Mouse (Mus musculus): ENCODE data around the gene Ak2. TPM values are rescaled to one million over a fixed set of nuclear protein-coding genes. Genes with fewer than 3 reads are reported as not detected.
A peak's percentile ranks its signal among the peaks of the same experiment; 100 is the strongest.

The Ak2 gene
- 102 and 108 TPM in 2 replicates for polyA plus RNA-seq (2015; fragmentation: Nextera tagmentation; extraction: Ambion mirVana)

- ATAC-seq, result no peak
- H3K9me3 ChIP-seq, result no peaks in the 10 kb centered on the region
- H3K36me3 ChIP-seq, result 0 out of 2 replicates have a peak, but pooled peaks cover 3% of the 10 kb centered on the region
- H3K4me2 ChIP-seq (replicated peaks), result 0 out of 2 replicates have a peak within 1 kb of the TSS, but pooled peaks have one; percentile 9
- 93% methylated on average over 9 of the region's 9 CpGs for WGBS
- H3K27me3 ChIP-seq, result 0 out of 2 replicates have a peak, but pooled peaks cover 7% of the 10 kb centered on the region
- peaks cover 17% of the 10 kb centered on the region for H3K4me1 ChIP-seq (replicated peaks)
- no peak within 1 kb of the TSS for H3K4me3 ChIP-seq (replicated peaks)
- no peak within 1 kb of the TSS for H3K27ac ChIP-seq
- H3K9ac ChIP-seq (replicated peaks), result no peak within 1 kb of the TSS
These were observed at the start of gene Ak2 for GRCm38 (mm10) chr4:128991500-128992008. Ak2 (plus strand) TSS chr4:128991958.

DNA sequence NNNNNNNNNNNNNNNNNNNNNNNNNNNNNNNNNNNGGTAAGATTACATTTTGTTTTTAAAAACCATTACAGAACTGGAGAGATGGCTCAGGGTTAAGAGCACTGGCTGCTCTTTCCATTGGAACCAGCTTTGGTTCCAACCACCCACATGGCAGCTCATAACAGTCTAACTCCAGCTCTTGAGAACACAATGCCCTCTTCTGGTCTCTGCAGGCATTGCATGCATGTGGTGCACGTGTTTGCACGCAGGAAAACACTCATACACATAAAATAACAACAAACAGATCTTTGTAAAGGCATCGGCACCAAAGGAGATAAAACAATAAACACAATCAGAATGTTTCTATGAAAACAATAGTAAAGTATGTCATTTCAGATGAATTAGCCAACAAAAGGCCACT is 49.4 kb upstream of the Ak2 start:
- 56% methylated on average over 3 of the region's 3 CpGs for WGBS
- Histone ChIP-seq H3K4me2 (replicated peaks) (no peak overlapping the region), H3K9ac (replicated peaks) (no peak overlapping the region), H3K4me1 (replicated peaks) (peaks cover 5% of the 10 kb centered on the region; the same call in 1 of the 2 replicates), H3K36me3 (no peaks in the 10 kb centered on the region), H3K4me3 (replicated peaks) (no peak overlapping the region), H3K27me3 (no peaks in the 10 kb centered on the region), H3K27ac (no peak overlapping the region), H3K9me3 (no peaks in the 10 kb centered on the region)
- ATAC-seq, result no peak

- H3K27ac ChIP-seq, result no peak overlapping the region
- no peak overlapping the region for H3K4me3 ChIP-seq (replicated peaks)
- H3K9ac ChIP-seq (replicated peaks), result no peak overlapping the region
- H3K4me2 ChIP-seq (replicated peaks), result no peak overlapping the region
- H3K27me3 ChIP-seq, result no peaks in the 10 kb centered on the region
- no peak for ATAC-seq
- no peaks in the 10 kb centered on the region for H3K9me3 ChIP-seq
- WGBS, result 74% methylated on average over 9 of the region's 9 CpGs
- H3K36me3 ChIP-seq, result no peaks in the 10 kb centered on the region
- H3K4me1 ChIP-seq (replicated peaks), result peaks cover 8% of the 10 kb centered on the region; the same call in 1 of the 2 replicates
These were observed 45.0 kb upstream of the Ak2 start for GRCm38 (mm10) chr4:128946736-128947135.

DNA sequence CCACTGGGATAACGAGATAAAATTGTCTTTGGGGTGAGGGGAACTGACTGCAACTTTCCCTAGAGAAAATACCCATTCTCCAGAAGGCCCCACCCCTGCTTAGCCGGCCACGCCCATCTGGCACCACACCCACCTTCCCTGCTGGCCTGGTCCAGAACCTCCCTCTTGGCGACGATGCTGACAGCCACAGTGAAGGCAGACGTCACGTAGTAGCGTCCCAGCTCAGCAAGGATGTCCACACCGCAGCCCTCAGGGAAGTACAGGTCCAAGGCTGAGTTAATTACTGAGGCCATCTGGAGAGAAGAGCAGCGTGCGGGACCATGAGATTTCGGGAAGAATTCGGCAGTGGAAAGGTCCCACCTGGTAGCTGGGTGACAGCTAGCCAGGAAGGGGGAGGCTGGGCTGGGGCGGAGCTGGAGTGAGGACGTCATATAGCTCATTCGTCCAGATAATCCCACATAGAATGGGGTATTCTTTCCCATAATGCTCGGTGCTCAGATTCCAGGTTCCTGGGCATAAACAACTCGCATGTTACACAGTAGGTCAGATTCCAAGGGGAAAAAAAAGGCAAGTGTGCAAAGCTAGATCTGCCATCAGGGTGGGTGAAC is 44.3 kb upstream of the Ak2 start:
- no peak overlapping the region for H3K27ac ChIP-seq
- WGBS, result 16% methylated on average over 18 of the region's 18 CpGs

GRCm38 (mm10) chr4:128948137-128948674 is 43.6 kb upstream of the Ak2 start:
- 30% methylated on average over 6 of the region's 6 CpGs for WGBS
- H3K9me3 ChIP-seq, result no peaks in the 10 kb centered on the region

More for the DNA sequence above, 44.3 kb upstream of the Ak2 start:
- H3K36me3 ChIP-seq, result no peaks in the 10 kb centered on the region
- H3K9ac ChIP-seq (replicated peaks), result no peak overlapping the region
- no peaks in the 10 kb centered on the region for H3K9me3 ChIP-seq
- H3K4me1 ChIP-seq (replicated peaks), result peaks cover 8% of the 10 kb centered on the region; the same call in 1 of the 2 replicates
- H3K4me3 ChIP-seq (replicated peaks), result no peak overlapping the region
- H3K4me2 ChIP-seq (replicated peaks), result 0 out of 2 replicates have a peak overlapping the region, but pooled peaks have one; percentile 5
- no peaks in the 10 kb centered on the region for H3K27me3 ChIP-seq
- ATAC-seq, result peak; percentile 56; the same call in 1 of the 2 replicates

GRCm38 (mm10) chr4:128949470-128950005 is 42.2 kb upstream of the Ak2 start:
- Histone ChIP-seq H3K4me2 (replicated peaks) (no peak overlapping the region), H3K27me3 (no peaks in the 10 kb centered on the region), H3K9me3 (no peaks in the 10 kb centered on the region), H3K4me1 (replicated peaks) (peaks cover 12% of the 10 kb centered on the region; the same call in 1 of the 2 replicates), H3K36me3 (no peaks in the 10 kb centered on the region), H3K9ac (replicated peaks) (no peak overlapping the region), H3K4me3 (replicated peaks) (no peak overlapping the region), H3K27ac (no peak overlapping the region)
- 55% methylated on average over 15 of the region's 15 CpGs for WGBS
- no peak for ATAC-seq

More at GRCm38 (mm10) chr4:128948137-128948674, 43.6 kb upstream of the Ak2 start:
- Histone ChIP-seq H3K27me3 (no peaks in the 10 kb centered on the region), H3K4me2 (replicated peaks) (no peak overlapping the region), H3K4me1 (replicated peaks) (peaks cover 8% of the 10 kb centered on the region; the same call in 1 of the 2 replicates), H3K9ac (replicated peaks) (no peak overlapping the region), H3K4me3 (replicated peaks) (no peak overlapping the region), H3K36me3 (no peaks in the 10 kb centered on the region), H3K27ac (no peak overlapping the region)
- ATAC-seq, result no peak

DNA sequence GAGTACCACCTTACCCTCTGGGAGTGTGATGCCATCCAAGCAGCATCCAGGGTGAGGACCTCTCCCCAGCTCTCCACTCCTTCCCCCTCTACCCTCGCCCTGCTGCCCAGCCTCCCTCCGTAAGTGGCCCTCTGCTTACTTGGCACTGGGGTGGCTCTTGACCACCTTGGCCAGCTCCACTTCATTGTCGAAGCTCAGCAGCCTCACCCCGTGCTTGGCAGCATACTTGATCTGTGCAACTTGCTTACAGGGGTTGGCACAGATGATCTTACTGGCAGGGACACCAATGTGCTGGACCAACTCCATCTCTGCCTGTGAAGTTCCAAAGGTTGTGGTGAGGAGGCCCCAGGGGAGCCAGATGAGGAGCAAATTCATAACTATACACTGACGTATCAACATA is 41.3 kb upstream of the Ak2 start:
- Histone ChIP-seq H3K4me1 (replicated peaks) (peaks cover 20% of the 10 kb centered on the region), H3K9me3 (no peaks in the 10 kb centered on the region), H3K9ac (replicated peaks) (no peak overlapping the region), H3K36me3 (no peaks in the 10 kb centered on the region), H3K4me2 (replicated peaks) (no peak overlapping the region), H3K4me3 (replicated peaks) (no peak overlapping the region), H3K27me3 (no peaks in the 10 kb centered on the region), H3K27ac (no peak overlapping the region)
- no peak for ATAC-seq
- WGBS, result 83% methylated on average over 5 of the region's 5 CpGs

DNA sequence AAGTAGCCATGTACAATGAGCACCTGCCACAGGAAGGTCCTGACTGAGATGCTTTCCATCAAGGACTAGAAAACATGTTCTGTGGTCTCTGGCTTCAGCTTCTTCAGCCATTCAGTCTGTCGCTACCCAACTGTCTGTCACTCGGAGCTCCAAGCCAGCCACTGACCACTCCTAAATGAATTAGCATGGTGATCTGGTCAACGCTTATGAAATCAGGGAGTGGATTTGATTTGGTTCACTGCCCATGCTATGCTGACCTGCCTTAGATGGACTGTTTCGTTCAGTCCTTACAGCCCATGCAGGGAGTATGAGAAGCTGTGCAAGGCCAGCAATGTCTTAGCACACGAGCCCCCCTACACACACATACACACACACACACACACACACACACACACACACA is 37.9 kb upstream of the Ak2 start:
- Histone ChIP-seq H3K27ac (no peak overlapping the region), H3K4me3 (replicated peaks) (no peak overlapping the region), H3K36me3 (no peaks in the 10 kb centered on the region), H3K27me3 (no peaks in the 10 kb centered on the region), H3K9me3 (no peaks in the 10 kb centered on the region), H3K4me1 (replicated peaks) (peaks cover 18% of the 10 kb centered on the region), H3K9ac (replicated peaks) (no peak overlapping the region), H3K4me2 (replicated peaks) (no peak overlapping the region)
- WGBS, result 71% methylated on average over 5 of the region's 5 CpGs
- ATAC-seq, result no peak

DNA sequence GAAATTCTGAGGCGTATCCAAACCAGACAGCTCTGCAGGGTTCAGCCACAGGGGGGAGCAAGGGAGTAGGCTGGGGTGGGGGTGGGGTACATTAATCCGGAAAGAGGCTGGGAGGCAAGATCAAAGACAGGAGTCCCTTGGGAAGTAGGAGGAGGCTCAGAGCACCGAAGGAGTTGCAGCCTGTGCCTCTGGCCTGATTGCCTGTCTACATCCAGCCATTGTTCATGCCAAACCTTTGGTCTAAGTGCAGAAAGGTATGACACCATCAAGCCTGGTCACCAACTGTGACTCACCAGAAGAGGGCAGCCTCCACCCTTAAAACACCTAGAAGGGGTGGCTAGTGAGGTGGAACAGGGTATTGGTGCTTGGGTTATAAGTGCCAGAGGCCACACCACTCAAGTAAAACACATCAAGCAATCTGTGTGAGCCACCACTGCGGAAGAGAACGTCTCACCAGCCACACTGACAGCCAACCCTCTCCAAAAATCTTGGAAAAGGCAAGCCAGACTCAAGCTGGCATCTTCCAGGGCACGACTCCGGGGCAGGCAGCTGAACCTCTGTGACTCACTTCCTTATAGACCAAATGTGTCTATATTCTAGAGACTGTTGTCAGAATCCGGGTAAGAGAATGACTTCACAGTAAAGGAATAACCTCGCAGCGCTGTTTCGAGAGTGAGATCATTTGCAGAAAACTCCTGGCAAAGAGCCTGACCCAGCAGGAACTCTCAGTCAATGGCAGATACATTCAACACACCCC is 34.4 kb upstream of the Ak2 start:
- ATAC-seq, result no peak
- Histone ChIP-seq H3K27ac (no peak overlapping the region), H3K9me3 (no peaks in the 10 kb centered on the region), H3K4me1 (replicated peaks) (peaks cover 35% of the 10 kb centered on the region), H3K4me2 (replicated peaks) (no peak overlapping the region), H3K36me3 (no peaks in the 10 kb centered on the region), H3K9ac (replicated peaks) (no peak overlapping the region), H3K27me3 (peaks cover 8% of the 10 kb centered on the region), H3K4me3 (replicated peaks) (no peak overlapping the region)
- WGBS, result 49% methylated on average over 11 of the region's 11 CpGs

- no peak overlapping the region for H3K4me2 ChIP-seq (replicated peaks)
- H3K4me3 ChIP-seq (replicated peaks), result no peak overlapping the region
- H3K9ac ChIP-seq (replicated peaks), result no peak overlapping the region
- H3K36me3 ChIP-seq, result no peaks in the 10 kb centered on the region
- no peak for ATAC-seq
- WGBS, result 87% methylated on average over 11 of the region's 11 CpGs
- H3K4me1 ChIP-seq (replicated peaks), result peaks cover 40% of the 10 kb centered on the region
- no peak overlapping the region for H3K27ac ChIP-seq
- H3K9me3 ChIP-seq, result no peaks in the 10 kb centered on the region
- H3K27me3 ChIP-seq, result peaks cover 8% of the 10 kb centered on the region
These were observed 33.6 kb upstream of the Ak2 start for GRCm38 (mm10) chr4:128958156-128958555.

DNA sequence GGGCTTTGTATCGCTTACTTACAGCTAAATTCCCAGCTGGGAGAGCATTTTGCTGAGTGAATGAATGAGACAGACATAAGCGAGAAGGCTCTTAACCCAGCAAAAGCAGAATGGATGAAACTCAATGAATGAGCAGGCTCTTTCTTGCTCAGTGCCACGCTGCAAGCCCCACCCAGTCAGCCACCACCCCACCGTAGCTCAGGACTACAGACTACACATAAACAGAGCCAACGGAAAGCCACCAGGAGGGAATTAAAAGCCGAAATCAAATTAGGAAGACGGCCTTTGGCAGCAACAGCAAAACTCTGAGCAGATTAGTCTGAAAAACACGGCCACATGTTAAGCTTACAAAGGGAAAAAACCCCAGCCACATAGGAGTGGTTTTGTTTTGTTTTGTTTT is 32.9 kb upstream of the Ak2 start:
- 51% methylated on average over 8 of the region's 8 CpGs for WGBS
- H3K9me3 ChIP-seq, result no peaks in the 10 kb centered on the region
- H3K9ac ChIP-seq (replicated peaks), result no peak overlapping the region
- H3K4me2 ChIP-seq (replicated peaks), result no peak overlapping the region
- H3K27me3 ChIP-seq, result peaks cover 8% of the 10 kb centered on the region
- no peak for ATAC-seq
- no peaks in the 10 kb centered on the region for H3K36me3 ChIP-seq
- H3K4me3 ChIP-seq (replicated peaks), result no peak overlapping the region
- no peak overlapping the region for H3K27ac ChIP-seq
- peaks cover 38% of the 10 kb centered on the region for H3K4me1 ChIP-seq (replicated peaks)

GRCm38 (mm10) chr4:128959676-128960075 is 32.1 kb upstream of the Ak2 start:
- peaks cover 38% of the 10 kb centered on the region for H3K4me1 ChIP-seq (replicated peaks)
- H3K4me3 ChIP-seq (replicated peaks), result no peak overlapping the region
- 92% methylated on average over 17 of the region's 17 CpGs for WGBS
- H3K4me2 ChIP-seq (replicated peaks), result no peak overlapping the region
- no peaks in the 10 kb centered on the region for H3K9me3 ChIP-seq
- no peak overlapping the region for H3K9ac ChIP-seq (replicated peaks)
- H3K27me3 ChIP-seq, result peaks cover 9% of the 10 kb centered on the region
- H3K27ac ChIP-seq, result no peak overlapping the region
- no peak for ATAC-seq
- no peaks in the 10 kb centered on the region for H3K36me3 ChIP-seq
